ENCODE assay signal across 8 mouse cellular contexts in the genomic region with DNA sequence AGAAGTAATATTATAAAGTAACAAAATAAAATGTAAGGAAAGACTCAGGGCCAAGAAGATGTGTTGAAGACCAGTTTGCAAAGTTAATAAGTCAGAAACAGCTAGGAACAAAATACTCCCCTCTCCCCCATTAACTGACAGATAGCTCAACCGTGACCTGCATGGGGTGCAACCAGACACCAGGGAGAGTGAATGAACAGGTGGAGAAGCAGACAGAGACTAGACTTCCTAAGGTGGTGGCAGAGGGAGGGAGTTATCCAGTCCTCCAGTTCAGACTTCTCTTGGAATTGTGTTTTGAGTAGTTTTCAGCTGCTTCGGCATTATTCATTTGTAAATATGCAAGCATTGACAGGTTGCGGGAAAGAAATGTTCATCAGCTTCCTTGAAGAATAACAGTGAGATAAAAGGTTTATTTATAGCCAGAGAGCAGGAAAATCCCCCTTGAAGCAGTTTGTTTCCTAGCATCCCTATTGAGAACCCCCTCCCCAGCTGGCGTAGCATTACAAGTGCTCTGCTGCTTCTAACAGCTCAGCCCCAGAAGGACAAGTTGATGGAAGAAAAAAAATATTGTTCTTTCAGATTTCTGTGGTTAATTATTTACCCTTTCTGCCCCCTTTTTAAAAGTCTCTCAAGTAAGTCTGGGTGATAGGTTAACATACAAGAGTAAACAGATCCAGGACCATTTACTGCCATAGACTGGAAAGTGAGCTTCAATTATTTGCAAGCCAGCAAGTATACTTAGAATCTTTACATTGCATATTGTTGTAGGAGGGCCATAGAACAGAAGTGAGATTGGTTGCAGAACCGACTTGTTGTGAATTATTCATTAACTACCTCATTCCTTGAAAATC. TPM values are rescaled to one million over a fixed set of nuclear protein-coding genes. Genes with fewer than 3 reads are reported as not detected.
A peak's percentile ranks its signal among the peaks of the same experiment; 100 is the strongest.
DNase-seq lines count a peak whose midpoint lies in the region; ATAC-seq lines count a peak whose summit lies in the region.

No protein-coding gene starts in this region.

- H3K9me3 ChIP-seq in forebrain, embryonic 14.5 days (replicated peaks; ENCODE audit: control insufficient read depth, low read length), result no peaks in the 10 kb centered on the region
- no peaks in the 10 kb centered on the region for H3K9me3 ChIP-seq in midbrain, embryonic 13.5 days

- H3K4me3 ChIP-seq in forebrain, embryonic 14.5 days (ENCODE audit: low read depth, low read length), result no peak overlapping the region
- no peak overlapping the region for H3K4me3 ChIP-seq in midbrain, embryonic 13.5 days (replicated peaks)

- no peaks in the 10 kb centered on the region for H3K27me3 ChIP-seq in forebrain, embryonic 14.5 days (replicated peaks; ENCODE audit: control insufficient read depth, insufficient read depth, low read length)
- H3K27me3 ChIP-seq in midbrain, embryonic 13.5 days, result no peaks in the 10 kb centered on the region

- peak; percentile 46; the same call in 1 of the 2 replicates for ATAC-seq in forebrain, embryonic 14.5 days
- peak; percentile 29; the same call in 1 of the 2 replicates for ATAC-seq in midbrain, embryonic 13.5 days
- no peak for ATAC-seq in megakaryocyte-erythroid progenitor cell, adult 5-6 weeks (replicated peaks; ENCODE audit: low FRiP score, low TSS enrichment, poor library complexity, severe bottlenecking)

- peak overlapping the region; percentile 33 for H3K9ac ChIP-seq in forebrain, embryonic 14.5 days (ENCODE audit: low read length)
- H3K9ac ChIP-seq in midbrain, embryonic 13.5 days (replicated peaks), result peak overlapping the region; percentile 47; the same call in 1 of the 2 replicates

- peaks cover 18% of the 10 kb centered on the region for H3K4me1 ChIP-seq in forebrain, embryonic 14.5 days (ENCODE audit: control insufficient read depth, insufficient read depth, low read length)
- H3K4me1 ChIP-seq in midbrain, embryonic 13.5 days (replicated peaks), result peaks cover 31% of the 10 kb centered on the region

- H3K4me2 ChIP-seq in forebrain, embryonic 14.5 days (ENCODE audit: low read length), result peak overlapping the region; percentile 6; the same call in 1 of the 2 replicates
- peak overlapping the region; percentile 42 for H3K4me2 ChIP-seq in midbrain, embryonic 13.5 days (replicated peaks)

- WGBS in forebrain, embryonic 14.5 days, result 23% methylated on average over 5 of the region's 5 CpGs
- 20% methylated on average over 5 of the region's 5 CpGs for WGBS in midbrain, embryonic 13.5 days

- peak overlapping the region; percentile 39; the same call in 1 of the 2 replicates for H3K27ac ChIP-seq in forebrain, embryonic 14.5 days (ENCODE audit: low read depth, low read length)
- H3K27ac ChIP-seq in midbrain, embryonic 13.5 days, result peak overlapping the region; percentile 79

- DNase-seq in heart, adult 11 months, result peak; percentile 25
- DNase-seq in heart, postnatal 4 days, result no peak
- peak; percentile 48 for DNase-seq in forebrain, embryonic 14.5 days (ENCODE audit: low spot score)
- peak; percentile 15 to 19 for DNase-seq in kidney, adult 8-10 months
- no peak for DNase-seq in layer of hippocampus, adult 18-20 months (ENCODE audit: low spot score in 2 of 2)
- no peak for DNase-seq in T-cell, adult 2 months (ENCODE audit: low spot score)

- H3K36me3 ChIP-seq in forebrain, embryonic 14.5 days (ENCODE audit: control insufficient read depth, insufficient read depth, low read length), result no peaks in the 10 kb centered on the region
- H3K36me3 ChIP-seq in midbrain, embryonic 13.5 days, result no peaks in the 10 kb centered on the region

RNA-seq across cellular contexts. Expression of gene March8, which starts 47.6 kb away (rescaled TPM):
- 10 to 100 TPM; 42.2 to 43.0 TPM for total RNA-seq in heart, postnatal 4 days (2021)
- polyA plus RNA-seq in forebrain, embryonic 14.5 days (2014; fragmentation: Nextera tagmentation; extraction: Ambion mirVana), result 47.0 and 49.0 TPM in 2 replicates
- polyA plus RNA-seq in midbrain, embryonic 13.5 days (2015; fragmentation: Nextera tagmentation; extraction: Ambion mirVana), result 68.5 and 68.9 TPM in 2 replicates
- 48.1 and 51.8 TPM in 2 replicates for total RNA-seq in megakaryocyte-erythroid progenitor cell, adult 5-6 weeks (2014; fragmentation: Nextera tagmentation)
- total RNA-seq in megakaryocyte-erythroid progenitor cell, adult 5-6 weeks (2017), result 47.0 and 51.0 TPM in 2 replicates
- total RNA-seq in layer of hippocampus, adult 18-20 months (2021), result 10 to 100 TPM; 51.5 to 52.4 TPM

Comparison
In these comparisons a context has a peak if more than half of its experiments do, and no peak if none do; other contexts are left out.
1. DNase-seq: peak in heart, adult 11 months (single experiment), forebrain, embryonic 14.5 days (single experiment) and kidney, adult 8-10 months (2 of 2); none in heart, postnatal 4 days (single experiment), layer of hippocampus, adult 18-20 months (0 of 2) and T-cell, adult 2 months (single experiment).